25 mouse cellular contexts compared by ENCODE assay signal in genomic region chr1:93735859-93736258, GRCm38 (mm10). TPM values are rescaled to one million over a fixed set of nuclear protein-coding genes. Genes with fewer than 3 reads are reported as not detected.
DNase-seq lines count a peak whose midpoint lies in the region; ATAC-seq and TF ChIP-seq lines count a peak whose summit lies in the region.
"Had no signal": no experiment of that assay in that cellular context is flagged by ENCODE, and none has a peak within 500 bp of the region (broad histone marks: within the 10 kb centered on the region; RNA-seq: fewer than 3 reads in every experiment).

No protein-coding gene starts in this region.

- no peak overlapping the region for H3K27ac ChIP-seq in midbrain, embryonic 11.5 days (ENCODE audit: low read depth, low read length)
- no peak overlapping the region for H3K27ac ChIP-seq in midbrain, embryonic 10.5 days (replicated peaks)
- no peak overlapping the region for H3K27ac ChIP-seq in MEL (ENCODE audit: control insufficient read depth, low read depth, low read length)
- H3K27ac ChIP-seq in gastrocnemius, adult 2 months: no peak overlapping the region
- no peak overlapping the region for H3K27ac ChIP-seq in hindbrain, embryonic 13.5 days
- H3K27ac ChIP-seq in embryonic facial prominence, embryonic 10.5 days (replicated peaks): no peak overlapping the region
- H3K27ac ChIP-seq: embryonic facial prominence, embryonic 13.5 days; embryonic facial prominence, embryonic 15.5 days; forebrain, embryonic 10.5 days; forebrain, embryonic 12.5 days had no signal

- TF ChIP-seq CTCF in MEL (IDR thresholded peaks at IDR 0.05 in 2 of 3, conservative IDR thresholded peaks at IDR 0.05 in 1 of 3; ENCODE audit: control insufficient read depth in 1 of 3, insufficient read depth in 1 of 3, low read depth in 2 of 3, low read length in 3 of 3, poor library complexity in 1 of 3, severe bottlenecking in 1 of 3): no peak
- no peak for TF ChIP-seq CTCF in gastrocnemius, adult 2 months (IDR thresholded peaks at IDR 0.05)

- H3K4me3 ChIP-seq in midbrain, embryonic 11.5 days (ENCODE audit: low read depth, low read length): no peak overlapping the region
- no peak overlapping the region for H3K4me3 ChIP-seq in midbrain, embryonic 10.5 days
- no peak overlapping the region for H3K4me3 ChIP-seq in MEL (ENCODE audit: control insufficient read depth in 1 of 2, insufficient read depth in 1 of 2, low read depth in 2 of 2, low read length in 2 of 2)
- H3K4me3 ChIP-seq in gastrocnemius, adult 2 months: no peak overlapping the region
- H3K4me3 ChIP-seq in hindbrain, embryonic 13.5 days: no peak overlapping the region
- no peak overlapping the region for H3K4me3 ChIP-seq in embryonic facial prominence, embryonic 10.5 days
- H3K4me3 ChIP-seq: embryonic facial prominence, embryonic 13.5 days; embryonic facial prominence, embryonic 15.5 days; erythroblast, embryonic 14.5 days; forebrain, embryonic 10.5 days; forebrain, embryonic 12.5 days had no signal

- TF ChIP-seq RAD21 in MEL (IDR thresholded peaks at IDR 0.05; ENCODE audit: low read depth, low read length): no peak

- TF ChIP-seq POLR2A in MEL (IDR thresholded peaks at IDR 0.05; ENCODE audit: control insufficient read depth in 1 of 2, insufficient read depth in 1 of 2, low read depth in 1 of 2, low read length in 2 of 2, poor library complexity in 1 of 2): no peak

- intact Hi-C loops in gastrocnemius, adult 2 months (cut with DNase I): loop anchor here (10.0 kb wide), 1 partner anchor 221 kb away; the partner anchor contains the start of gene Farp2

- TF ChIP-seq EP300 in MEL (IDR thresholded peaks at IDR 0.05; ENCODE audit: low read depth in 1 of 2, low read length in 2 of 2): no peak

- H3K9me3 ChIP-seq in midbrain, embryonic 11.5 days (ENCODE audit: control insufficient read depth, low read length): no peaks in the 10 kb centered on the region
- H3K9me3 ChIP-seq in midbrain, embryonic 10.5 days (replicated peaks): no peaks in the 10 kb centered on the region
- H3K9me3 ChIP-seq in MEL (replicated peaks; ENCODE audit: insufficient read depth, low read length): no peaks in the 10 kb centered on the region
- no peaks in the 10 kb centered on the region for H3K9me3 ChIP-seq in hindbrain, embryonic 13.5 days
- H3K9me3 ChIP-seq in embryonic facial prominence, embryonic 10.5 days: no peaks in the 10 kb centered on the region
- H3K9me3 ChIP-seq: embryonic facial prominence, embryonic 13.5 days; embryonic facial prominence, embryonic 15.5 days; forebrain, embryonic 10.5 days; forebrain, embryonic 12.5 days; G1E had no signal

- ATAC-seq in midbrain, embryonic 11.5 days (ENCODE audit: low FRiP score): no peak
- no peak for ATAC-seq in hindbrain, embryonic 13.5 days (ENCODE audit: low FRiP score)
- ATAC-seq: activated CD4-positive, CD25-positive, alpha-beta regulatory T cell, adult 4 months; forebrain, embryonic 14.5 days; forebrain, embryonic 16.5 days had no signal

- no peaks in the 10 kb centered on the region for H3K36me3 ChIP-seq in midbrain, embryonic 11.5 days (ENCODE audit: control insufficient read depth, insufficient read depth, low read length)
- H3K36me3 ChIP-seq in midbrain, embryonic 10.5 days: peaks cover 5% of the 10 kb centered on the region; the same call in 1 of the 2 replicates
- peaks cover 0 to 6% of the 10 kb centered on the region in 2 experiments; a peak in 3 of 4 replicates for H3K36me3 ChIP-seq in MEL (ENCODE audit: control insufficient read depth in 1 of 2, insufficient read depth in 2 of 2, low read length in 2 of 2)
- no peaks in the 10 kb centered on the region for H3K36me3 ChIP-seq in hindbrain, embryonic 13.5 days
- peaks cover 10% of the 10 kb centered on the region; the same call in 1 of the 2 replicates for H3K36me3 ChIP-seq in embryonic facial prominence, embryonic 10.5 days (replicated peaks)
- H3K36me3 ChIP-seq: embryonic facial prominence, embryonic 15.5 days; forebrain, embryonic 12.5 days had no signal

- DNase-seq in midbrain, embryonic 11.5 days (ENCODE audit: low spot score, missing footprints): peak; percentile 51
- DNase-seq in midbrain, embryonic 10.5 days (ENCODE audit: low spot score): no peak
- no peak for DNase-seq in MEL (ENCODE audit: low read depth, low spot score)
- DNase-seq in induced T-regulatory cell, adult 2 months (ENCODE audit: low read depth): peak; percentile 18
- DNase-seq in gastrocnemius, adult 2 months: no peak
- DNase-seq in embryonic facial prominence, embryonic 10.5 days (ENCODE audit: low spot score): no peak
- DNase-seq: adrenal gland, adult 8-10 months; adrenal gland, postnatal 14 days; adrenal gland, postnatal 36 days; cerebellum, adult 11-12 months; cerebellum, adult 2 months; cerebellum, adult 9-10 months; cerebellum, postnatal 10 days; cerebellum, postnatal 25 days had no signal

- H3K4me1 ChIP-seq in midbrain, embryonic 11.5 days (ENCODE audit: control insufficient read depth, insufficient read depth, low read length): peaks cover 6% of the 10 kb centered on the region; the same call in 1 of the 2 replicates
- H3K4me1 ChIP-seq in midbrain, embryonic 10.5 days: peaks cover 22% of the 10 kb centered on the region
- peaks cover 0 to 2% of the 10 kb centered on the region in 2 experiments; a peak in 2 of 4 replicates for H3K4me1 ChIP-seq in MEL (ENCODE audit: control insufficient read depth in 1 of 2, insufficient read depth in 2 of 2, low read length in 2 of 2)
- H3K4me1 ChIP-seq in hindbrain, embryonic 13.5 days (replicated peaks): peaks cover 8% of the 10 kb centered on the region
- H3K4me1 ChIP-seq in embryonic facial prominence, embryonic 10.5 days: peaks cover 9% of the 10 kb centered on the region
- H3K4me1 ChIP-seq: embryonic facial prominence, embryonic 13.5 days had no signal

- H3K27me3 ChIP-seq in midbrain, embryonic 11.5 days (ENCODE audit: control insufficient read depth, insufficient read depth, low read length): no peaks in the 10 kb centered on the region
- H3K27me3 ChIP-seq in midbrain, embryonic 10.5 days (ENCODE audit: low read depth, poor library complexity, severe bottlenecking): no peaks in the 10 kb centered on the region
- H3K27me3 ChIP-seq in MEL (ENCODE audit: control insufficient read depth in 1 of 2, insufficient read depth in 2 of 2, low read length in 2 of 2): no peaks in the 10 kb centered on the region
- no peaks in the 10 kb centered on the region for H3K27me3 ChIP-seq in hindbrain, embryonic 13.5 days
- H3K27me3 ChIP-seq in embryonic facial prominence, embryonic 10.5 days (replicated peaks; ENCODE audit: low read depth, poor library complexity, severe bottlenecking): no peaks in the 10 kb centered on the region
- H3K27me3 ChIP-seq: CH12.LX; embryonic facial prominence, embryonic 13.5 days; embryonic facial prominence, embryonic 15.5 days; forebrain, embryonic 12.5 days had no signal

- 88% methylated on average over 3 of the region's 3 CpGs for WGBS in midbrain, embryonic 11.5 days
- 95% methylated on average over 3 of the region's 3 CpGs for WGBS in midbrain, embryonic 10.5 days
- 89% methylated on average over 3 of the region's 3 CpGs for WGBS in hindbrain, embryonic 13.5 days
- WGBS in embryonic facial prominence, embryonic 10.5 days: 89% methylated on average over 3 of the region's 3 CpGs

- peaks cover 14% of the 10 kb centered on the region for H3K79me2 ChIP-seq in MEL (ENCODE audit: control insufficient read depth, insufficient read depth, low read length, poor library complexity)

- H3K9ac ChIP-seq in midbrain, embryonic 11.5 days (ENCODE audit: low read length): no peak overlapping the region
- H3K9ac ChIP-seq in MEL (ENCODE audit: control insufficient read depth, low read depth, low read length, poor library complexity, severe bottlenecking): no peak overlapping the region
- no peak overlapping the region for H3K9ac ChIP-seq in hindbrain, embryonic 13.5 days
- H3K9ac ChIP-seq: embryonic facial prominence, embryonic 13.5 days; embryonic facial prominence, embryonic 15.5 days; forebrain, embryonic 12.5 days had no signal

- no peak overlapping the region for H3K4me2 ChIP-seq in midbrain, embryonic 11.5 days
- H3K4me2 ChIP-seq in hindbrain, embryonic 13.5 days: no peak overlapping the region
- H3K4me2 ChIP-seq: embryonic facial prominence, embryonic 13.5 days; embryonic facial prominence, embryonic 15.5 days; forebrain, embryonic 12.5 days had no signal

RNA-seq across cellular contexts. Expression of gene Atg4b, which starts 15.4 kb away (rescaled TPM):
- polyA plus RNA-seq in midbrain, embryonic 11.5 days (2014; fragmentation: Nextera tagmentation; extraction: Ambion mirVana): 94.2 and 103 TPM in 2 replicates
- polyA plus RNA-seq in midbrain, embryonic 10.5 days (2016; fragmentation: Nextera tagmentation; extraction: Ambion mirVana): 85.6 and 92.4 TPM in 2 replicates
- 56.8 and 57.9 TPM in 2 replicates for total RNA-seq in MEL (2012; rRNA removed)
- polyA plus RNA-seq in MEL (2012; ENCODE audit: insufficient read depth in 1 of 2, insufficient read length in 2 of 2, low read depth in 1 of 2, low replicate concordance in 2 of 2, missing spikeins in 1 of 2): 100 to 1,000 TPM in 1 of 2 experiments, not detected in 1; 121 TPM
- 10 to 100 TPM; 24.0 to 31.3 TPM for total RNA-seq in gastrocnemius, adult 2 months (2021)
- 107 and 112 TPM in 2 replicates for polyA plus RNA-seq in hindbrain, embryonic 13.5 days (2015; fragmentation: Nextera tagmentation; extraction: Ambion mirVana)
- polyA plus RNA-seq in embryonic facial prominence, embryonic 10.5 days (2016; fragmentation: Nextera tagmentation; extraction: Ambion mirVana): 95.3 and 98.1 TPM in 2 replicates

RNA-seq across cellular contexts. Expression of gene Thap4, which starts 18.8 kb away (rescaled TPM):
- polyA plus RNA-seq in midbrain, embryonic 11.5 days (2014; fragmentation: Nextera tagmentation; extraction: Ambion mirVana): 37.5 and 39.8 TPM in 2 replicates
- 47.8 and 49.6 TPM in 2 replicates for polyA plus RNA-seq in midbrain, embryonic 10.5 days (2016; fragmentation: Nextera tagmentation; extraction: Ambion mirVana)
- total RNA-seq in MEL (2012; rRNA removed): 81.8 and 84.9 TPM in 2 replicates
- polyA plus RNA-seq in MEL (2012; ENCODE audit: insufficient read depth in 1 of 2, insufficient read length in 2 of 2, low read depth in 1 of 2, low replicate concordance in 2 of 2, missing spikeins in 1 of 2): 100 to 1,000 TPM in 1 of 2 experiments, not detected in 1; 117 TPM
- total RNA-seq in gastrocnemius, adult 2 months (2021): 10 to 100 TPM; 70.0 to 94.1 TPM
- polyA plus RNA-seq in hindbrain, embryonic 13.5 days (2015; fragmentation: Nextera tagmentation; extraction: Ambion mirVana): 41.3 and 43.4 TPM in 2 replicates
- 51.6 and 51.7 TPM in 2 replicates for polyA plus RNA-seq in embryonic facial prominence, embryonic 10.5 days (2016; fragmentation: Nextera tagmentation; extraction: Ambion mirVana)

RNA-seq across cellular contexts. Expression of gene Bok, which starts 50.4 kb away (rescaled TPM):
- polyA plus RNA-seq in midbrain, embryonic 11.5 days (2014; fragmentation: Nextera tagmentation; extraction: Ambion mirVana): 26.6 and 31.3 TPM in 2 replicates
- polyA plus RNA-seq in midbrain, embryonic 10.5 days (2016; fragmentation: Nextera tagmentation; extraction: Ambion mirVana): 42.9 and 43.8 TPM in 2 replicates
- not detected in 2 replicates for total RNA-seq in MEL (2012; rRNA removed)
- polyA plus RNA-seq in MEL (2012; ENCODE audit: insufficient read depth in 1 of 2, insufficient read length in 2 of 2, low read depth in 1 of 2, low replicate concordance in 2 of 2, missing spikeins in 1 of 2): under 1 TPM in 1 of 2 experiments, not detected in 1; 0.17 TPM
- total RNA-seq in gastrocnemius, adult 2 months (2021): 1 to 10 TPM in 1 of 2 experiments, under 1 TPM in 1; 0.59 to 1.1 TPM
- polyA plus RNA-seq in hindbrain, embryonic 13.5 days (2015; fragmentation: Nextera tagmentation; extraction: Ambion mirVana): 74.8 and 76.7 TPM in 2 replicates
- polyA plus RNA-seq in embryonic facial prominence, embryonic 10.5 days (2016; fragmentation: Nextera tagmentation; extraction: Ambion mirVana): 38.1 and 38.6 TPM in 2 replicates
- total RNA-seq: G1E had no signal
- polyA plus RNA-seq: activated CD4-positive, CD25-positive, alpha-beta regulatory T cell, adult 4 months; erythroblast, embryonic 14.5 days; G1E had no signal

Comparison
In these comparisons a context has a peak if more than half of its experiments do, and no peak if none do; other contexts are left out.
1. DNase-seq: peak in midbrain, embryonic 11.5 days (single experiment) and induced T-regulatory cell, adult 2 months (single experiment); none in midbrain, embryonic 10.5 days (single experiment), MEL (single experiment), gastrocnemius, adult 2 months (single experiment) and embryonic facial prominence, embryonic 10.5 days (single experiment).
2. RNA of gene Bok, which starts 50.4 kb away (polyA plus RNA-seq): 74.8 to 76.7 TPM in hindbrain, embryonic 13.5 days, 42.9 to 43.8 TPM in midbrain, embryonic 10.5 days, 38.1 to 38.6 TPM in embryonic facial prominence, embryonic 10.5 days and 26.6 to 31.3 TPM in midbrain, embryonic 11.5 days; 0.17 TPM in MEL; every median in the first group is over 10 times any median in the second.